Comparison of ENCODE assay signal across 7 mouse cellular contexts in the genomic region with DNA sequence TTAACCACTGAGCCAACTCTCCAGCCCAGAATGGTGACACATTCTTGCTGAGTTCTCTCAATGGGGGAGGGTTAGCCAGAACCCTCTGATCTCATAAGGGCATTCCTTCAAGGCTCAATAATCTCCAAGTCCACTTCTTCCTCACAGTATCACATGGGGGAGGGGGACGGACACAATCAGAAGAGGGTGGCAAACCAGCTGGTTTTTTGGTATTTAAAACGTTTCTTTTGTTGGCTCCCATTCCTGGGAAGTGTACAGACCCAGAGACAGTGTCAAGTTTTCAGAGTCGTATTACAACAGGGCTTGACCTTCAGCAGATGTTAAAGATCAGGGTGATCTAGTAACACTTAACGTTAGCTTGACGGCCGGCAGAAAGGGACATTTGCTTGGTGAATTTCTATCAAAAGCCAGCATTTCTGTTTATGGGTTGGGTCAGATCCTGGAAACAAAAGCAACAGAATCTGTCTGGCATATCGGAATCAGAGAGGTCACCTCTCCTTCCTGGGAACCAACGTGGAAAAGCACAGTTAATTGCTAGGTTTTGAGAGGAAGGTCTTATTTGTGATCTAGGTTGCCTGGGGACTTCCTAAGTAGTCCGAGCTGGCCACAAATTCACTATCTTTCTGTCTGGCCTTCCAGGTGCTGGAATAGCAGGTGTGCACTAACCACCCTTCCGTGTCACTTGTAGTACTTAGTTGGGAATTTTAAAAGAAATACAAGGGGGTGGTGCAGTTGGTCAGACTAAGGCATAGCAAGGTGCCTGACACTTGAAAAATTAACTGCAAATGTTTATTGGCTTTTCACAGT. TPM values are rescaled to one million over a fixed set of nuclear protein-coding genes. Genes with fewer than 3 reads are reported as not detected.
A peak's percentile ranks its signal among the peaks of the same experiment; 100 is the strongest.
DNase-seq lines count a peak whose midpoint lies in the region; ATAC-seq and TF ChIP-seq lines count a peak whose summit lies in the region.

No protein-coding gene starts in this region.

- H3K36me3 ChIP-seq in MEL (ENCODE audit: control insufficient read depth in 1 of 2, insufficient read depth in 2 of 2, low read length in 2 of 2) = peaks cover 0 to 16% of the 10 kb centered on the region in 2 experiments; a peak in 3 of 4 replicates
- H3K36me3 ChIP-seq in forebrain, embryonic 15.5 days = no peaks in the 10 kb centered on the region
- H3K36me3 ChIP-seq in limb, embryonic 12.5 days = no peaks in the 10 kb centered on the region
- H3K36me3 ChIP-seq in neural tube, embryonic 15.5 days = no peaks in the 10 kb centered on the region

- peak overlapping the region; percentile 56 to 75 for H3K4me3 ChIP-seq in MEL (ENCODE audit: control insufficient read depth in 1 of 2, insufficient read depth in 1 of 2, low read depth in 2 of 2, low read length in 2 of 2)
- H3K4me3 ChIP-seq in forebrain, embryonic 15.5 days = peak overlapping the region; percentile 83
- peak overlapping the region; percentile 97 for H3K4me3 ChIP-seq in limb, embryonic 12.5 days (replicated peaks)
- H3K4me3 ChIP-seq in neural tube, embryonic 15.5 days (replicated peaks) = peak overlapping the region; percentile 96

- TF ChIP-seq POLR2A in MEL (IDR thresholded peaks at IDR 0.05; ENCODE audit: control insufficient read depth in 1 of 2, insufficient read depth in 1 of 2, low read depth in 1 of 2, low read length in 2 of 2, poor library complexity in 1 of 2) = no peak

- no peaks in the 10 kb centered on the region for H3K27me3 ChIP-seq in MEL (ENCODE audit: control insufficient read depth in 1 of 2, insufficient read depth in 2 of 2, low read length in 2 of 2)
- no peaks in the 10 kb centered on the region for H3K27me3 ChIP-seq in forebrain, embryonic 15.5 days
- H3K27me3 ChIP-seq in limb, embryonic 12.5 days = no peaks in the 10 kb centered on the region
- no peaks in the 10 kb centered on the region for H3K27me3 ChIP-seq in neural tube, embryonic 15.5 days (replicated peaks)

- TF ChIP-seq CTCF in MEL (IDR thresholded peaks at IDR 0.05 in 2 of 3, conservative IDR thresholded peaks at IDR 0.05 in 1 of 3; ENCODE audit: control insufficient read depth in 1 of 3, insufficient read depth in 1 of 3, low read depth in 2 of 3, low read length in 3 of 3, poor library complexity in 1 of 3, severe bottlenecking in 1 of 3) = no peak

- peak; percentile 14 for DNase-seq in CD4-positive helper T cell, adult 2 months (ENCODE audit: low read depth, low spot score)
- DNase-seq in MEL (ENCODE audit: low read depth, low spot score) = peak; percentile 75
- DNase-seq in retina, embryonic 14.5 days (ENCODE audit: low spot score) = no peak
- DNase-seq in B cell, adult 2 months = no peak

- no peak for TF ChIP-seq RAD21 in MEL (IDR thresholded peaks at IDR 0.05; ENCODE audit: low read depth, low read length)

- peaks cover 35% of the 10 kb centered on the region for H3K79me2 ChIP-seq in MEL (ENCODE audit: control insufficient read depth, insufficient read depth, low read length, poor library complexity)

- TF ChIP-seq EP300 in MEL (IDR thresholded peaks at IDR 0.05; ENCODE audit: low read depth in 1 of 2, low read length in 2 of 2) = no peak

- 55% methylated on average over 10 of the region's 10 CpGs for WGBS in forebrain, embryonic 15.5 days
- WGBS in limb, embryonic 12.5 days = 16% methylated on average over 10 of the region's 10 CpGs
- 44% methylated on average over 10 of the region's 10 CpGs for WGBS in neural tube, embryonic 15.5 days

- H3K4me2 ChIP-seq in forebrain, embryonic 15.5 days (replicated peaks) = peak overlapping the region; percentile 55
- H3K4me2 ChIP-seq in limb, embryonic 12.5 days = peak overlapping the region; percentile 63
- H3K4me2 ChIP-seq in neural tube, embryonic 15.5 days = peak overlapping the region; percentile 63

- no peak for ATAC-seq in forebrain, embryonic 15.5 days (replicated peaks)
- ATAC-seq in limb, embryonic 12.5 days (ENCODE audit: insufficient number of reproducible peaks, insufficient read depth, low FRiP score, low TSS enrichment, low read depth) = no peak
- no peak for ATAC-seq in neural tube, embryonic 15.5 days (ENCODE audit: low FRiP score)

- H3K27ac ChIP-seq in MEL (ENCODE audit: control insufficient read depth, low read depth, low read length) = peak overlapping the region; percentile 97
- H3K27ac ChIP-seq in forebrain, embryonic 15.5 days (replicated peaks) = peak overlapping the region; percentile 84; the same call in 1 of the 2 replicates
- peak overlapping the region; percentile 94 for H3K27ac ChIP-seq in limb, embryonic 12.5 days
- H3K27ac ChIP-seq in neural tube, embryonic 15.5 days (replicated peaks) = peak overlapping the region; percentile 76

- no peaks in the 10 kb centered on the region for H3K9me3 ChIP-seq in MEL (replicated peaks; ENCODE audit: insufficient read depth, low read length)
- no peaks in the 10 kb centered on the region for H3K9me3 ChIP-seq in forebrain, embryonic 15.5 days
- no peaks in the 10 kb centered on the region for H3K9me3 ChIP-seq in limb, embryonic 12.5 days
- no peaks in the 10 kb centered on the region for H3K9me3 ChIP-seq in neural tube, embryonic 15.5 days (replicated peaks)

- peak overlapping the region; percentile 67 for H3K9ac ChIP-seq in MEL (ENCODE audit: control insufficient read depth, low read depth, low read length, poor library complexity, severe bottlenecking)
- peak overlapping the region; percentile 30 for H3K9ac ChIP-seq in forebrain, embryonic 15.5 days (replicated peaks)
- peak overlapping the region; percentile 60 for H3K9ac ChIP-seq in limb, embryonic 12.5 days (replicated peaks)
- H3K9ac ChIP-seq in neural tube, embryonic 15.5 days (replicated peaks) = 0 out of 2 replicates have a peak overlapping the region, but pooled peaks have one; percentile 18

- peaks cover 10 to 20% of the 10 kb centered on the region in 2 experiments; a peak in 3 of 4 replicates for H3K4me1 ChIP-seq in MEL (ENCODE audit: control insufficient read depth in 1 of 2, insufficient read depth in 2 of 2, low read length in 2 of 2)
- H3K4me1 ChIP-seq in forebrain, embryonic 15.5 days = peaks cover 26% of the 10 kb centered on the region
- peaks cover 31% of the 10 kb centered on the region for H3K4me1 ChIP-seq in limb, embryonic 12.5 days (replicated peaks)
- H3K4me1 ChIP-seq in neural tube, embryonic 15.5 days = peaks cover 35% of the 10 kb centered on the region

TF ChIP-seq in MEL, 35 proteins besides CTCF, POLR2A, EP300 and RAD21 (continues in another document):
- TF ChIP-seq RCOR1 (IDR thresholded peaks at IDR 0.05; ENCODE audit: low read depth, low read length) (0 out of 2 replicates have a peak, but pooled peaks have one; percentile 33), TAL1 (IDR thresholded peaks at IDR 0.05; ENCODE audit: low read length) (0 out of 2 replicates have a peak, but pooled peaks have one; percentile 2), USF1 (IDR thresholded peaks at IDR 0.05; ENCODE audit: low read depth, low read length) (peak; percentile 23; the same call in 1 of the 2 replicates), ETS1 (IDR thresholded peaks at IDR 0.05; ENCODE audit: low read depth, low read length) (peak; percentile 21; the same call in 1 of the 2 replicates), MXI1 (IDR thresholded peaks at IDR 0.05; ENCODE audit: low read depth, low read length) (no peak), NELFE (IDR thresholded peaks at IDR 0.05; ENCODE audit: low read depth, low read length) (peak; percentile 30; the same call in 1 of the 2 replicates), SIN3A (IDR thresholded peaks at IDR 0.05; ENCODE audit: low read length) (peak; percentile 54), POLR2AphosphoS2 (IDR thresholded peaks at IDR 0.05; ENCODE audit: low read length) (no peak), SMC3 (IDR thresholded peaks at IDR 0.05; ENCODE audit: low read depth, low read length) (peak; percentile 10; the same call in 1 of the 2 replicates), MEF2A (IDR thresholded peaks at IDR 0.05; ENCODE audit: extremely low read depth, insufficient replicate concordance, low read depth, low read length, poor library complexity, severe bottlenecking) (no peak), ZKSCAN1 (IDR thresholded peaks at IDR 0.05; ENCODE audit: low read depth, low read length) (no peak), HCFC1 (IDR thresholded peaks at IDR 0.05; ENCODE audit: low read depth, low read length) (no peak), ZNF384 (IDR thresholded peaks at IDR 0.05; ENCODE audit: low read depth, low read length) (no peak), MYB (IDR thresholded peaks at IDR 0.05; ENCODE audit: low read depth, low read length) (no peak), JUND (IDR thresholded peaks at IDR 0.05; ENCODE audit: low read depth, low read length) (no peak), MAX (IDR thresholded peaks at IDR 0.05; ENCODE audit: low read length) (peak; percentile 53; the same call in 1 of the 2 replicates), E2F4 (IDR thresholded peaks at IDR 0.05; ENCODE audit: borderline replicate concordance, low read depth, low read length) (no peak), ZMIZ1 (IDR thresholded peaks at IDR 0.05; ENCODE audit: low read depth, low read length) (no peak), MAZ (IDR thresholded peaks at IDR 0.05; ENCODE audit: low read depth, low read length) (0 out of 2 replicates have a peak, but pooled peaks have one; percentile 19), GABPA (IDR thresholded peaks at IDR 0.05; ENCODE audit: low read depth, low read length) (no peak), KAT2A (conservative IDR thresholded peaks at IDR 0.05; ENCODE audit: low read depth, low read length) (no peak; the same call in 1 of the 2 replicates), TCF12 (IDR thresholded peaks at IDR 0.05; ENCODE audit: low read depth, low read length) (0 out of 2 replicates have a peak, but pooled peaks have one; percentile 14), CHD1 (IDR thresholded peaks at IDR 0.05; ENCODE audit: low read depth, low read length) (no peak; the same call in 1 of the 2 replicates), ZC3H11A (IDR thresholded peaks at IDR 0.05; ENCODE audit: low read depth, low read length) (0 out of 2 replicates have a peak, but pooled peaks have one; percentile 19), MYC (IDR thresholded peaks at IDR 0.05; ENCODE audit: low read depth, low read length) (no peak), MAFK (IDR thresholded peaks at IDR 0.05; ENCODE audit: borderline replicate concordance, low read depth, low read length) (no peak), CHD2 (IDR thresholded peaks at IDR 0.05; ENCODE audit: low read length) (no peak)

RNA-seq across cellular contexts. Expression of gene Mtmr12, which starts 1.1 kb away (rescaled TPM):
- 14.3 and 18.0 TPM in 2 replicates for total RNA-seq in MEL (2012; rRNA removed)
- 10 to 100 TPM in 1 of 2 experiments, not detected in 1; 38.2 TPM for polyA plus RNA-seq in MEL (2012; ENCODE audit: insufficient read depth in 1 of 2, insufficient read length in 2 of 2, low read depth in 1 of 2, low replicate concordance in 2 of 2, missing spikeins in 1 of 2)
- polyA plus RNA-seq in forebrain, embryonic 15.5 days (2015; fragmentation: Nextera tagmentation; extraction: Ambion mirVana) = 10.7 and 11.2 TPM in 2 replicates
- 20.7 and 22.4 TPM in 2 replicates for polyA plus RNA-seq in limb, embryonic 12.5 days (2016; fragmentation: Nextera tagmentation; extraction: Ambion mirVana)
- 6.5 and 9.6 TPM in 2 replicates for polyA plus RNA-seq in neural tube, embryonic 15.5 days (2015; fragmentation: Nextera tagmentation; extraction: Ambion mirVana)

Comparison
In these comparisons a context has a peak if more than half of its experiments do, and no peak if none do; other contexts are left out.
1. DNase-seq: peak in CD4-positive helper T cell, adult 2 months (single experiment) and MEL (single experiment); none in retina, embryonic 14.5 days (single experiment) and B cell, adult 2 months (0 of 2).
2. Peak in every context shown above with its lines, with median percentiles within 50 percentile points of each other: H3K27ac ChIP-seq, H3K4me3 ChIP-seq, H3K9ac ChIP-seq and H3K4me2 ChIP-seq.